Mouse (Mus musculus): ENCODE measurements around the gene Map1s.
A peak's percentile ranks its signal among the peaks of the same experiment; 100 is the strongest.
"Not testable (repeated sequence)": the region's sequence is repeated elsewhere in the genome, so short reads cannot be mapped to it uniquely, and the experiment has no call there.

Map1s gene

DNA sequence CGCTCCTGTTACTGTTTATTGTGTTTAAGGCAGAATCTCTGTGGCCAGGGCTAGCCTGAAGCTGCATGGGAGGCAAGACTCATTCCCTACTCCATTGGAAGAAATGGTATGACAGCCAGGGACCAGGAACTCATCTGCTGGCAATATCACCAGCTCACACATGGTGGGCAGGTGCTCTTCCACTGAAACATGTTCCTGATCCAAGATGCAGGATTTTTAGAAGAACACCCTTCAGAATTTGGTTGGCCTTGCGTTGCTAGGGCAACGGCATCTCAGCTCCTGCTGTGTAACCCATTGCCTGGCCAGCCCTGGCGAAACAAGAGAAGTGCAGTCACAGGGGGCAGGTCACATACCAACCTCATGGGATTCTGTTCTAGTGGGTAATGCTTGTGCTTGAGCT lies 26.2 kb upstream of the Map1s start:
- DNase-seq = no peak

DNA sequence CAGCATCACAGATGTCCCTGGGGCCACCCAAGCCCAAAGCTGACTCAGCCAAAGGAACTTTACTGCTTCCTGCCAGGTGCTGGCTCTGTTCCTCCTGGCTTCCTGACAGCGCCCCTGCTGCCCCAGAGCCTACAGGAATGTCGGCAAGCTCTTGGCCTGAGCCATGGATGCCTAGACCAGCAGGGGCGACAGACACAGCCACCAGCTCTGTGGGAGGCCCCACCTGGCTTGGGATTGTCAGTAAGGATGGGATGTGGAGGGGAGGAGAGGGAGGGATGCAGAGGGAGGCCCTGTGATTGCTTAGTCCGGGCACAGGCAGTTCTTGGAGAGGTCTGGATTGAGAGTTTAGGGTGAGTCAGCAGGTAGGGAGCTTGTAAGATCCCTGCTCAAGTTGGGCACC lies 25.6 kb upstream of the Map1s start:
- no peak for DNase-seq

DNA sequence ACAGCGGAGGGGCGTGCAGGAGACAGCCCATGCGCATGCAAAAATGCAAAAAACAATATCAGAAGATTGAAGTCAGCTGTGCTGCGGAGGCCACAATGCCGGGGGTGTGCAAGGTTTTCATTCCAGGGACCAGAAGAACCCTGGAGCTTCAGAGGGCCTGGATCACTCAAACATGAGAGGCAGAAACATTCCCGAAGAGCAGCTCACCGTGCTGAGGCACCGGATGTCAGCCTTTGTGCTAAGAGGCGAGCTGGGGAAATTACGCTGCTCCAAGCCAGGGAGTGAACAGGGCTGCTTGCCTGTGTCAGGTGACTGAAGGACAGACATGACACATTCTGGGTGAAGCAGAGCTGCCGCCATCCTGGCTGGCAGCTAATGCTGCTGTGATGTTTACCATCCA lies 25.2 kb upstream of the Map1s start:
- no peak for DNase-seq

DNA sequence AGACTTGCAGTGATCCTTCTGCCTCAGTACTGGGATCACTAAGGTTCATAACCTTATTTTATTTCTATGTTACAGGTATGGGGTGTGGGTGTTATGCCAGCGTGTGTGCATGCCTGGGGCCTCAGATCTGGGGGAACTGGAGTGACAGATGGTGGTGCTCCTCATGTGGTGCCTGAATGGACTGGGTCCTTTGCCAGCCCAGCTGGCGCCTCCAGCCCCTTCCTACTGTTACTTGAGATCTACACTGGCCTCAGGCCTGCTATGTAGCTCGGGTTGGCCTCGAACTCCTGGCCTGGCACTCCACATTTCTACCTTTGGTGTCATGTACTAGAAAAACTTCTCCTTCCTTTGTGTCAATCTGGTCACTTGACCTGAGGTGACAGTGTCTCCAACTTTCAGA lies 21.5 kb upstream of the Map1s start:
- no peak for DNase-seq

DNA sequence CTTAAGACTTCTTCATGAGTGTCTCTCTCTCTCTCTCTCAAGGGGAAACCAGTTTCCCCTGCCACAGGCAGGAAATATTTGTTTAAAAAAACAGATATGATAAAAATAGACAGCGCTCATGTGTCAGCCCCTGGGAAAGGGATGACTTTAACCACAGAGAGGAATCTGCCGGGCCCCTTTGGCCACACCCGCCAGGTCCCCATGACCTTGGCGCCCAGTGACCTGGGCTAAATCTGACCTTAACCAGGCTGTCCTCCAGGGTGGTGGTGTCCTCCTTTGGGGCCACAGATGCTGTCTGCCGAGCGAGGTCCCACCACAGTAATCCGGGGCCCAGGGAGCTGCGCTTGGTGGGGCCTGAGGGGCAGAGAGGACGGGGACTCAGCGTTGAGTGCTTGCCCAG lies 21.0 kb upstream of the Map1s start:
- no peak for DNase-seq

DNA sequence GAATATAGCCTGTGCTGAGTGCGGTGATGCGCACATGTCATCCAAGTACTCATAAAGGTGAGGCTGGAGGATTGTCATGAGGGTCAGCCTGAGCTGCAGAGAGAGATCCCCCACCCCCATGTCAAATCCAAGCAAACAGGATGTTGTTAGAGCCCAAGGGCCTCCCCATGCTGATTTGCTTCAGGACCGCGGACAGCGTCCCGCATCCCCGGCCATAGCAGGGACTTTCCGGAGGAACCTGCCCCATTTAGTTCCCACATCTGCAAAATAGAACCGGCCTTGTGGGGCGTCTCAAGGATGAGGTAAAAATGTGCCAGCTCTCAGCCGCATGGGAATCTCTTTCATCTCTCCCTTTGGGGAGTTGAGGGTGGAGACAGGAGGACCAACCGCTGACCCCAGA lies 20.1 kb upstream of the Map1s start:
- no peak for DNase-seq

DNA sequence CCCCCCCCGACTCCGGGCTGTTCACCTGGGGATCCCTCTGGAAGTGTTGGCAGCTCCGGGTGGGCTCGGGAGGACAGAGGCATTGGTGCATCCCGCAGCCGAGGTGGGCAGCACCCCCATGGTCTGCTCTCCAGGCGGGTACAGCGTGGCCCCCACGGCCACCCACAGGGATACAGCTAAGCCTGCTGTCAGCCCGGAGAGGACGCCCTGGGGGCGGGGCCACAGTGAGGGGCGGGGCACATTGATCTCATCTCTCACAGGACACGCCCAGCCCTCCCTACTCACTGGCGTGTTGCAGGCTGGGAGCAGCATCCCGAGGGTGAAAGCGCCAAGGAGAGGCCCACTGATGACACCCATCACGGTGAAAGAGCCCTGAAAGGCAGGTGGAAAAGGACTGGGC lies 18.1 kb upstream of the Map1s start:
- no peak for DNase-seq

DNA sequence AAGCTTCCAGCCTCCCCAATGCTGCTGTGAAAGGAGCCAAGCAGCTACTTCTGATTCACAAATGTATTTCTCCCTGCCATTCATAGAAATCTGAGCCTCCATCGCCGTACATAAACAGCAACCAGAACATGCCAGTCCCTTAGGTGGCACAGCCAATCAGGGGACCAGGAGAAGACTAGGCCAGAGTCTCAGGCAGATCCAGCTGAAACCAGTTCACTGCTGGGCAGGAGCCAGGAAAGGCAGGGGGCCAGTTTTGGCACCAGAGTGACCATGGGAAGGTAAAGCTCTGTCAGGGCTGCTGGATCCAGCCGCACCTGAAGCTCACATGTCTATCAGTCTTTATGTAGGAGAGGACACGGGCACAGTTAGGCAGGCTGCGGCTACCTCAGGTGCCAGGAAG lies 15.1 kb upstream of the Map1s start:
- DNase-seq = no peak

DNA sequence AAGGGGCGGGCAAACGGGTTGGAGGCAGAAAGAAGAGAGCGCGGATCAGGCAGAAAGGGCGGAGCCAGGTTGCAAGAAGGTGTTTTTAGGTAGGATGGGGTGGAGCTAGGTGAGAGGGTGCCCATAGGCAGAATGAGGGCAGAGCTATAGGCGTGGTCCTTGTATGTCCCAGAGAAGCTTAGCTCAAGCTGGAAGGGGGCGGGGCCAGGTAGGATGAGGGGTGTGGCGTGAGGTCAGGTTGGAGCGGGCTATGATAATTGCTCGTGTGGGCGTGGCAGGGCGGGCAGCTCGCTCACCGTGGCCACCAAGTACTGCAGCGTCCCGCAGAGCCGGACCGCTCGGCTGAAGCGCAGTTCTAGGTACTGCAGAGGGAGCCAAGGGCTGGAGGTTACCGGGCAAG lies 14.4 kb upstream of the Map1s start:
- DNase-seq = no peak

DNA sequence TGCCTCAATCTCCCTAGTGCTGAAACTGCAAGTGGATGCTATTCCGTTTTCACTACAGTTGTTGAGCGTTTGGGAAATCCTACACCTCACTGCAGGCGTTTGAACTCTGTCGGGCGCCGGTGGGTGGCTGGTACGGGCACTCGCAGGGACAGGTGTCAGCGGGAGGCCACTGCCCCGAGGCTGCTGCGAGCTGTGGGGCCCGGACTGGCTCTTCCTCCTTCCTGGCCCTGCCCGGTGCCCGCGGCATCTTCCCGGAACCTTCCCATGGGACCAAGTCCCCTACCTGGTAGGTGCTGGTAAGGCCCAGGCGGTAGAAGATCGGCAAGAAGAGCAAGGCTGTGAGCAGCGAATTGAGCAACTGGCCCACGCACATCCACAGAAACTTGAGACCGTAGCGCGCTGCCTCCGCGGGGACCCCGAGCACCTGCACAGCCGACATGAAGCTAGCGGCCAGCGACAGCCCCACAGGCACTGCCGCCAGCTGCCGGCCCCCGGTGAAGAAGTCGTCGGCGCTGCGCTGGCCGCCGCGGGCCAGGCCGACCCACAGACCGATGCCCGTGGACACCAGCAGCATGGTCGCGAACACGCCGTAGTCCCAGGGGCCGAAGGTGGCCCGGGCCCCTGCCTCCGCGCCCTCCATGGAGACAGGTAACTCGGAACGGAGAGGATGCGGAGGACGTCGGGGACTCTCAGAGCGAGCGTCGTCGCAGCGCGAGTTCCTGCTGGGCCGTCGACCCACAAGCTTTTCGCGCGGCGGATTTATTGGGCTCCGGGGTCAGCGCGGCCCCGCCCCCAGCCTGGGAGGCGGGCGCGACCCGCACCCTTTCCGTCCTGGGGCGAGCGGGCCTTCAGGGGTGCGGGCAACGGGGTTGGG lies 13.5 kb upstream of the Map1s start, which contains the start of gene Slc5a5:
TSS of gene Slc5a5 (minus strand) at position 736 of the 874 bp plus-strand sequence.
- DNase-seq = no peak

DNA sequence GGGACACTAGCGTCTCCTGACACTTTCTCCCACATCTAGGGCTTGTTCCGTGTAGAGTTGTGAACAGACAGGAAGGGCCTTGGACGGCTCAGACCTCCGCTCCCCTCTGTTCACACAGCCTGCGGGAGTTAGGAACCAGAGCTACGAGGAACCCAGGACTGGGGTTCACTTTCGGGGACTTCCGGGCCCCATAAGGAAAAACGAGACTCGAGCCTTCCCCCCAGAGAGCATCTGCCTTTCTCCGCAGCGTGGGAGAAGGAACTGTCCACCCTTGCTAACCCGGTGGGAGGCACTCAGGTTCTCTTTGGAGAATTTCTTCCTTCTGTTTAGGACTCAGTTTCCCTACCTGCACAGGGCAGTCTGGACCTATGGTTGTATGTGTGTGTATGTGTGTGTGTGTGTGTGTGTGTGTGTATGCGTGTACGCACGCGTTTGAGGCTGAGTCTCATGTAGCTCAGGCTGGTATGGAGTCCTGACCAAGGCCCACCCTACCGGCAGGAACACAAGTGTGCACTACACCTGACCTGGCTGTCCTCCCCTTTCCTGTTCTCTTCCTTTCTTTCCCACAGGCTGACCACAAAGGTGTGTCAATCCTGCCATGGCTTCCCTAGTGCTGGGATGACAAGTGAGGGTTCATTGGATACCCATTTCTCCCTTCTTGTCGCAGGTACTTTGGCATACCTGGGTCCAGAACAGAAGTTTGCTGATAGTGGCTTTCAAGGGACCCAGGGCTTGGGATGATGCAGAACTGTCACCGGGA lies 12.7 kb upstream of the Map1s start:
- no peak for DNase-seq

DNA sequence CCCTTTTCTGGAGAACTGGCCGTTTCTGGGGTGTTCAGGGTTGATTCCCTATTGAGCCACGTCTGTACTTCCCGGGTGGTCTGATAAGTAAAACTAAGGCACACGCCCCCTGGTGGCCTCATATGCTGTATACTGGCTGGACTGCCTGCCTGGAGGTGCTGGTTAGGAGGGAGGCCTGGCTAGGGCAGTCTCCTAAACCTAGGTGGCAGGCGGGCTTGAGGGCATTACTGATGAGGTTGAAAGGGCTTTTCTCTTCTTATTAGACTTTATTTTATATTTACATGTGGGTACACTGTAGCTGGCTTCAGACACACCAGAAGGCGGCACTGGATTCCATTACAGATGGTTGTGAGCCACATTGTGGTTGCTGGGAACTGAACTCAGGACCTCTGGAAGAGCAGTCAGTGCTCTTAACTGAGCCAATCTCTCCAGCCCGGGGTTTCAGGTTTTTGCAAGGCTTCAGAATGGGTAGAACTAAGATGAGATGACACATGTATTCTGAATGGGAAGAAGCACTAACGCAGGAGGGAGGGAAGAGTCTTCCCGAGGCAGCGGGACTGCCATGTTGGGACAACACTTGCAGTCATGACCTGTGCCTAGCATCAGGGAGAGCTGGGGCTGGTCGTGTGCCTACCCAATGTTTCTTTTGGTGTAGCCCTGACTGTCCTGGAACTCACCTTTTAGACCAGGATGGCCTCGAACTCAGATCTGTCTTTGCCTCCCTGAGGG lies 11.9 kb upstream of the Map1s start:
- DNase-seq = peak; percentile 86

DNA sequence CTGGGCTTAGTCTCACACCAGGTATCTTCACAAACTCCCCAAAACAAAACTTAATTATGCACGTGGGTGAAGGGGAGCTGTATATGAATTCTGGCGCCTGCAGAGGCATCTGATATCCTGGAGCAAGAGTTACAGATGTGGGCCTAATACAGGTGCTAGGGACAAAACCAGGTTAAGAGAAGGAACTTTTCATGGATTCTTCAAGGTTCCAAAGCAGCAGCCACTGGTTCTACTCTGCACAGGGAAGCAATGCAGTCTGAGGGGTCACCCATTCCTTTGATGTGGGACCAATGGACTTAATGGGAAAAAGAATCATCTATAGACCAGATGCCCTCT lies 11.4 kb upstream of the Map1s start:
- no peak for DNase-seq

DNA sequence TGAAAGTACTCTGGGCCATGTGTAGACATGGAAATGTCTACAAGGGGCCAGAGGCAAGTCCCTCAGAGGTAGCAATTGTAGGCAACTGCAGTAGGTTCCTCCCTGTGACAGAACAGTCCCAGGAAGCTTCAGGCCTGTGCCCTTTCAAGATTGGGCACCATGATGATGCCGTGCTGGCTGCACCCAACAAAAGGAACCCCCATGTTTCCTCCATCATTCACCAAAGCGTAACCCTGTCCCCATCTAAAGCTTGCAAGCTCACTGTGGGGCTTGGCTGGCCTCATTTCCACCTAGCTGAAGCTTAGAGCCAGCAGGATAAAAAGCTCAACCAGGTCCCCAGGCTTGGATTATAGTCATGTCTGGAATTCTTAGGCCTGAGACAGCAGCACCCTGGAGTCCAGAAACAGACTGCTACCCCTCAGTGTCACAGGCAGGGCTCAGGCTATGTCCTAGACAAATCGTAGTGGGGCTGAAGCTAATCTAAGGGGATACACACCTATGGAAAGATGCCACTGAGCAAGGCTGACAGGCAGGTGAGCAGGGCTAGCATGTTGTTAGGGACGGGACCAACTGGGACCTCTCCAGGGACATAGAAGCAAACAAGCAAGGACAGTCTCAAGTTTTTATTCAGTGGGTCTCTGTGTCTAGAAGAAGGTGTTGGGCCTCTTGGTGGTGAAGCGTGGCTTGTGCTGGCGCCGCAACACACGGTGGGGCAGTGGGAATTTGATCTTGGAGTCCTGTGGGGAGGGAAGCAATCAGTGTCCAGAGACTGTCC lies 10.8 kb upstream of the Map1s start:
- DNase-seq = no peak

DNA sequence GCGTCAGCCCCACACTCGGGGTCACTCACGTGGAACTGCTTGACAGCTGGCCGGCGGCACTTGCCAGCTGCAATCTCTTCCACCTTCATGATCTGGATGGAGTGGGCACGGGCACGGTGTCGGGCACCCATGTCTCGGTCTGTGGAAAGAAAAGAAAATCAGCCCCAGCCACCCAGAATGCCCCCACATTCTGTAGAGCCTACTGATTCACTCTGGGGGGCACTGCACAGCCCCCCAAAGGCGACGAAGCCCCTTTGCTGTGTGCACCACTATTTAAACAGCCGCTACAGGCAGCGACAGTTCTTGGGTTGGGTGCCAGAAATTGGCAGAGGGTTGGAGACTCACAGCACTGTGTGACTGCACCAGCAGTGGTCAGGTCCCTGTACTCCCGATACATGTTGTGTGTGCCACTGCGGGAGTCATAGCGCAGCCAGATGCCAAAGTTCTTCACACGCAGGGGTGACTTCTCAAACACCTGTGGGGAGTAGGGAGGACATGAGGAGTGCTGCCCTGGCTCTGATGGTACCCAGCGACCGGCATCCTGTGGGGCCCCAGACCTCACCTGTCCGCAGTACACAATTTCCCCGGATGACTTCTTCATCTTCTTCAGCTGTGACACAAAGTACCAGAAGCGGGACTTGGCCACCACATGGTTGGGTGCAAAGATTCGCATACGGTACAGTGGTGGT lies 10.0 kb upstream of the Map1s start:
- DNase-seq = not testable (repeated sequence)

DNA sequence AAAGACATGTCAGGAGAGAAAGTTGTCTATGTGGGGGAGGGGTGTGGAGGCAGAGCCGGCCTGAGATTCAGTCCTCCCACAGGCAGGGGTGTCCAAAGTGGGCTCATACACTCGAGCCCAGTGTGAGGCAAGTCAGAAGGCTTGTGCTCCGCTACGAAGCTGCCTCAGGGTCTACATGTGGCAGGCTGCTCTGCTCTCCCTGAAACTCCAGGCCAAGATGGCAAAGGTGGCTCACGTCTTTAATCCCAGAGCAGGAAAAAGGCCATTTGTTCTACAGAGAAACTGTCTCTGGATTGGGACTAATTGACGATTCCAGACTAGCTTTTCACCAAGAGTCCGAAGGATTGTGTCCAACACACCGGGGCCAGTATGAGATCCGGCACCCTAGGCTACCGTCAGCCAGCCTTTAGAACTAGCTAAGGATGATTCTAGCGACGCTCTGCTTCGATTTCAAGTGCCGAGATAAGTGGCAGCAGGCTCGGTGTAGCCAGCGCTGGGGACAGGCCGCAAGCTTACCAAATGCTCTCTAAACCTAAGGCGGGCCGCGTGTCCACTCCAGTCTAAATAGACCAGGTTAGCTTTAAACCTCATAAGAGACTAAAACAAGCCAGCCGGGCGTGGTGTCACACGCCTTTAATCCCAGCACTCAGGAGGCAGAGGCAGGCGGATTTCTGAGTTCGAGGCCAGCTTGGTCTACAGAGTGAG lies 9.3 kb upstream of the Map1s start:
- DNase-seq = no peak

DNA sequence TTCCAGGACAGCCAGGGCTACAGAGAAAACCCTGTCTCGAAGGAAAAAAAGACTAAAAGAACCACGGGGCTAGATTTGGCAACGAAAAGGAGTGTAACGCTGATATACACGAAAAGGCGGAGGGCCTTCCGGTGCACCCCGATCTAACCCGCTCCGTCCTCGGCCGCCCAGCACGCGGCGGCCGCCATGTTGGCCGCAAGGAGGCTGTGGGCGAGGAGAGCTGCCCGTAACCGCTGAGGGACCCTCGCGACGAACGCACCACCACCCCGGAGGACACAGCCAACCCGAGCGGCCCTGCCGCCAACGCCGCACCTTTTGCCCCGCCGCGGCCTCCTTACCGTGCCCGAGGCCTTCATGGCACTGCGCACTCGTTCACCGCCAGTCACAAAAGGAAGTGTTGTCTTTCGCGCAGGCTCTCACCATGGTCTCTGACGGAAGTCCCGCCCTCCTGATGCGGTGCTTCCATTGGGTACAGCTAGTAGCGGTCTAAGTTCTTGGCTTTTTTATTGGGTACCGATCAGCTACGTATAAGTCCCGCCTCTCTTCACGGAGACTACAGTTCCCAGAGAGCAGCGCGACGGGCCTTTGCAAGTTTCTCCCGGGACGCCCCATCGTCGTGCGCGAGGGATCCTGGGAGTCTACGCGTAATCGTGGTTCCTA lies 8.6 kb upstream of the Map1s start, which contains the start of gene Rpl18a:
TSS of gene Rpl18a (minus strand) at position 392 of the 660 bp plus-strand sequence.
- peak; percentile 86 for DNase-seq

DNA sequence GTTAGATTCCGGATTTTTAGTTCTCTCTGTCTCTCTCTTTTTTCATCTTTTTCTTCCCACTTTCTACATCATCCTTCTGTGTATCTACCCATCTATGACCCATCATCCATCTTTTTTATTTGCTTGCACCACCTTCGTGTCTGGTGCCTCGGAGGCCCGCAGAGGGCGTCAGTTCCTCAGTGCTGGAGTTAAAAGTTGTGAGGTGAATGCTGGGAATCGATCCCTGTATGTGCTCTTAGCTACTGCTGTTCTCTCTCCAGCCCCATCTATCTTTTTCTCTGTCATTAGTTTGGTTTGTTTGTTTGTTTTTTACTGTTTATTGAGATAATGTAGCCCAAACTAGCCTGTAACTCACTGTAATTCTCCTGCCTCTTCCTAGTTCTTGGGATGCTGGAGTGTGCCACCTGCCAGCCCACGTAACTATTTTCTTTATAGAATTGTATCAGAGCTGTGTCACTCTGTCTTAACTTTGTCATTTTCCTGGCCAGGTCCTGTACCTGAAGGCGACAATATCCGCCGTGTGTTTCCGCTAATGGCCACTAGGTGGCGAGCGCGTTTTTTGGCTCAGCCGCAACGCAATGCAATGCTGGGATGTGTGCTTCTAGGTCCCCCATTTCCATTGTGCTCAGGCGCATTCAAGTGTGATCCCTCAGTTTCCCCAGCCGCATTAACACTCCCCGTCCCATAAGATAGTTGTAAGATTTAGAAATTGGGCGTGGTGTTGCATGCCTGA lies 7.9 kb upstream of the Map1s start:
- DNase-seq = peak; percentile 85

DNA sequence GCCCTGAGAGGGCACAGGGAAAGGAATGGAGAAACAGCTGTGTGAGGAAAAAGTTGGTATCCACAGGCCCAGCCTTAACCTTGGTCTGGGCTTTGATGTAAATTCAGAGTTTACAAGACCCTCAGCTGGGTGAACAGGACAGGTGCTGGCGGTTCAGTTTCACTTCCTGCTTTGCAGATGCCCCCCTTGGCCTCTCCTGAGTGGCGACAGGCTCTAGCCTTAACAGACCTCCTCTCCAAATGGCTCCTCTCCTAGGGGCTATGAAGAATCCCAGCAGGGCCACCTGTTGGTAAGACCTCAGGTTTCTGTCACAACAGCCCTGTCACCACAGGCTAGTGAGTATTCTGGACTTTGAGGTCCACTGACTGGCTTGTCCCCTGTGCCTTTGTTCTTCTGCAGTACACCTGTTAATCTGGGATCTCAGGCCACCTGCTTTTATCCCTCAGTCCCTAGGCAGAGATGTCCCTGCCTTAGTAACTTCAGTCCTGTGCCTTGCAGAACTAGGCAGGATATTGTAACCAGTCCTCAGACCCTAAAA lies 7.0 kb upstream of the Map1s start:
- no peak for DNase-seq

DNA sequence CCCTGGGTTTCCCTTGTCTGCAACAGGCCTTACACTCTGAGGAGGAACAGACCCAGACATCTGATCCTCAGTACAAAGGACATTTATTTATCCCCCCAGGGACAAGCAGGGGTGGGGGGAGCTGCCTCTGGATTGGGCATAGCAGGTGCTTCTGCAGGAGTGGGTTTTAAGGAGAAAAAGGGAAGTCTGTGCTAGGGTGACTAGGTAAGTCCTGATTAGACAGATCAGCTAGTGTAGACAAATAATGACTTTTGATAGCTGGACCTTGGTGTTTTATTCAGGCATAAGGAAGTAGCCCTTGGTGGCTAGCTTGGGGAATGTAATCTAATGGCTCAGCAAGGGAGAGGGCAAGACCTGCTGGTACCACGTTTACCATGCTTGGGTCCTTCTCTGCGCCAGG lies 6.5 kb upstream of the Map1s start:
- DNase-seq = no peak

All from right cerebral cortex, postnatal 4 days (tissue).